Mouse (Mus musculus) ES-Bruce4 (cell line): ENCODE measurements at regions not wholly inside any gene's neighbourhood (a gene's known extent, or its start where the extent isn't known, plus 50 kb on each side); places are given as distances from the start of the nearest gene placed in this dataset.

ENCODE experiments used
- H3K27ac ChIP-seq: 2 replicates; pipeline ENCODE4 v1.5.1; 2012; ENCODE audit warnings: low read length, inconsistent platforms; ENCODE audit not compliant: insufficient read depth
- H3K27me3 ChIP-seq: 2 replicates; pipeline ENCODE4 v1.6.1; 2012; ENCODE audit warnings: mild to moderate bottlenecking, low read length, inconsistent platforms; ENCODE audit not compliant: control insufficient read depth, poor library complexity, insufficient read depth, severe bottlenecking
- H3K36me3 ChIP-seq: 2 replicates; pipeline ENCODE4 v1.6.1; 2012; ENCODE audit warnings: inconsistent platforms, mild to moderate bottlenecking, low read length, moderate library complexity; ENCODE audit not compliant: control insufficient read depth, poor library complexity, insufficient read depth, severe bottlenecking
- H3K4me1 ChIP-seq: one replicate; pipeline ENCODE4 v1.8.1; 2011; ENCODE audit warnings: low read length; ENCODE audit not compliant: control insufficient read depth, insufficient read depth
- H3K4me3 ChIP-seq: 2 replicates; pipeline ENCODE4 v1.5.1; 2011; ENCODE audit warnings: low read depth, mild to moderate bottlenecking, low read length
- H3K9ac ChIP-seq: 2 replicates; pipeline ENCODE4 v1.6.1; 2012; ENCODE audit warnings: low read depth, mild to moderate bottlenecking, inconsistent platforms; ENCODE audit not compliant: poor library complexity, severe bottlenecking
- H3K9me3 ChIP-seq: replicated peaks from 2 replicates; pipeline ENCODE4 v1.6.1; 2012; ENCODE audit warnings: mild to moderate bottlenecking, low read length, inconsistent platforms; ENCODE audit not compliant: control insufficient read depth, poor library complexity, insufficient read depth, severe bottlenecking
- CTCF ChIP-seq: IDR thresholded peaks from one replicate; pipeline ENCODE4 v1.8.1; 2011; ENCODE audit warnings: low read depth, low read length
- EP300 ChIP-seq: IDR thresholded peaks from 2 replicates; pipeline ENCODE4 v1.6.1; 2011; ENCODE audit warnings: low read depth, low read length; ENCODE audit not compliant: insufficient read depth
- POLR2A ChIP-seq: IDR thresholded peaks from one replicate; pipeline ENCODE4 v1.8.1; 2011; ENCODE audit warnings: low read length; ENCODE audit not compliant: insufficient read depth

GRCm38 (mm10) chr17:83967007-83967406 is 119.2 kb upstream of the Haao start:
- Histone ChIP-seq H3K27ac (no peak overlapping the region), H3K9ac (no peak overlapping the region), H3K4me3 (no peak overlapping the region), H3K27me3 (no peaks in the 10 kb centered on the region), H3K9me3 (no peaks in the 10 kb centered on the region), H3K36me3 (no peaks in the 10 kb centered on the region), H3K4me1 (peaks cover 3% of the 10 kb centered on the region)
- TF ChIP-seq CTCF (no peak), EP300 (no peak), POLR2A (no peak)

GRCm38 (mm10) chr17:83964454-83965211 is 116.9 kb upstream of the Haao start:
- H3K27ac ChIP-seq: no peak overlapping the region
- TF ChIP-seq CTCF (no peak), POLR2A (no peak), EP300 (no peak)
- no peak overlapping the region for H3K9ac ChIP-seq
- no peaks in the 10 kb centered on the region for H3K27me3 ChIP-seq
- H3K36me3 ChIP-seq: no peaks in the 10 kb centered on the region
- peaks cover 3% of the 10 kb centered on the region for H3K4me1 ChIP-seq
- H3K9me3 ChIP-seq: no peaks in the 10 kb centered on the region
- H3K4me3 ChIP-seq: no peak overlapping the region

GRCm38 (mm10) chr17:83963561-83963960 is 115.8 kb upstream of the Haao start:
- no peak overlapping the region for H3K4me3 ChIP-seq
- H3K36me3 ChIP-seq: no peaks in the 10 kb centered on the region
- no peaks in the 10 kb centered on the region for H3K4me1 ChIP-seq
- TF ChIP-seq CTCF (no peak), POLR2A (no peak), EP300 (no peak)
- H3K9me3 ChIP-seq: no peaks in the 10 kb centered on the region
- H3K27ac ChIP-seq: no peak overlapping the region
- no peak overlapping the region for H3K9ac ChIP-seq
- no peaks in the 10 kb centered on the region for H3K27me3 ChIP-seq

- no peak for TF ChIP-seq EP300
- no peak for TF ChIP-seq CTCF
- no peak for TF ChIP-seq POLR2A
- H3K4me1 ChIP-seq: peaks cover 4% of the 10 kb centered on the region
- no peak overlapping the region for H3K4me3 ChIP-seq
- H3K36me3 ChIP-seq: no peaks in the 10 kb centered on the region
- no peaks in the 10 kb centered on the region for H3K9me3 ChIP-seq
- H3K27me3 ChIP-seq: no peaks in the 10 kb centered on the region
- no peak overlapping the region for H3K27ac ChIP-seq
- H3K9ac ChIP-seq: no peak overlapping the region
These were observed 115.1 kb upstream of the Haao start for GRCm38 (mm10) chr17:83962841-83963240.

GRCm38 (mm10) chr17:83962126-83962525 is 114.4 kb upstream of the Haao start:
- no peak overlapping the region for H3K4me3 ChIP-seq
- no peaks in the 10 kb centered on the region for H3K36me3 ChIP-seq
- H3K27me3 ChIP-seq: no peaks in the 10 kb centered on the region
- TF ChIP-seq EP300: no peak
- no peak for TF ChIP-seq CTCF
- TF ChIP-seq POLR2A: no peak
- H3K9me3 ChIP-seq: no peaks in the 10 kb centered on the region
- H3K9ac ChIP-seq: no peak overlapping the region
- peaks cover 7% of the 10 kb centered on the region for H3K4me1 ChIP-seq
- H3K27ac ChIP-seq: no peak overlapping the region

- no peak overlapping the region for H3K4me3 ChIP-seq
- no peaks in the 10 kb centered on the region for H3K9me3 ChIP-seq
- no peak overlapping the region for H3K27ac ChIP-seq
- no peaks in the 10 kb centered on the region for H3K36me3 ChIP-seq
- no peaks in the 10 kb centered on the region for H3K27me3 ChIP-seq
- TF ChIP-seq CTCF (no peak), EP300 (no peak), POLR2A (no peak)
- peaks cover 11% of the 10 kb centered on the region for H3K4me1 ChIP-seq
- H3K9ac ChIP-seq: no peak overlapping the region
These were observed 113.1 kb upstream of the Haao start for GRCm38 (mm10) chr17:83960821-83961220.
